Mouse (Mus musculus): ENCODE data around the gene Aldh1l1. TPM values are rescaled to one million over a fixed set of nuclear protein-coding genes. Genes with fewer than 3 reads are reported as not detected.
A peak's percentile ranks its signal among the peaks of the same experiment; 100 is the strongest.

Aldh1l1 gene
- polyA plus RNA-seq, 1 experiment from 2014 or later = 101 TPM

DNA sequence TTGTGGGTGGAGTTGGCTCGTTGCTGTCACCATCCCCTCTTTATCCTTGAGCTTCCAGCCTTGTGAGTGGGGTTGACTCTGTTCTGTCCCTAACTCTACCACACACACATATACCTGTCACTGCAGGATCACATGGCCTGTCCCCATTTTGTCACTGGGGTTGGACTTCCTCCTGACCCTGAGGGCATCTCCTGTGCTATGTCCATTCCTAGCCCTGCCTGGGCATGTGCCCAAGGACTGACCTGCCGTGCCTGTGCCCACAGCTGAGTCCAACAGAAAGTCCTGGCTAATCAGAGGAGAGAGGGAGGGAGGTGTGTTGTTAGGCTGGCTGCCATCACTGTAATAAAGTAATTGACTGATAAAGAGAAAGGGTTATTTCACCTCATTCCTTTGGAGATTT is 58.2 kb downstream of the Aldh1l1 start:
- no peak overlapping the region for H3K27ac ChIP-seq (ENCODE audit: low read depth, low read length)
- WGBS = 69% methylated on average over 2 of the region's 2 CpGs
- no peaks in the 10 kb centered on the region for H3K27me3 ChIP-seq (replicated peaks; ENCODE audit: control insufficient read depth, insufficient read depth, low read length)
- ATAC-seq = no peak
- no peak overlapping the region for H3K4me2 ChIP-seq (ENCODE audit: low read length)
- no peaks in the 10 kb centered on the region for H3K36me3 ChIP-seq (ENCODE audit: control insufficient read depth, insufficient read depth, low read length)
- no peaks in the 10 kb centered on the region; the same call in 1 of the 2 replicates for H3K4me1 ChIP-seq (ENCODE audit: control insufficient read depth, insufficient read depth, low read depth, low read length)
- H3K9me3 ChIP-seq (ENCODE audit: control insufficient read depth, low read length) = no peaks in the 10 kb centered on the region
- H3K9ac ChIP-seq (ENCODE audit: low read depth, low read length) = no peak overlapping the region
- H3K4me3 ChIP-seq (ENCODE audit: low read length) = no peak overlapping the region

- Histone ChIP-seq H3K9me3 (ENCODE audit: control insufficient read depth, low read length) (no peaks in the 10 kb centered on the region), H3K27ac (ENCODE audit: low read depth, low read length) (no peak overlapping the region), H3K9ac (ENCODE audit: low read depth, low read length) (no peak overlapping the region), H3K4me2 (ENCODE audit: low read length) (no peak overlapping the region), H3K27me3 (replicated peaks; ENCODE audit: control insufficient read depth, insufficient read depth, low read length) (no peaks in the 10 kb centered on the region), H3K4me3 (ENCODE audit: low read length) (no peak overlapping the region), H3K36me3 (ENCODE audit: control insufficient read depth, insufficient read depth, low read length) (no peaks in the 10 kb centered on the region), H3K4me1 (ENCODE audit: control insufficient read depth, insufficient read depth, low read depth, low read length) (no peaks in the 10 kb centered on the region)
- WGBS = 75% methylated on average over 3 of the region's 3 CpGs
- ATAC-seq = no peak
These were observed 60.0 kb downstream of the Aldh1l1 start for GRCm38 (mm10) chr6:90546274-90546673.

GRCm38 (mm10) chr6:90547041-90547440 is 60.8 kb downstream of the Aldh1l1 start:
- no peak overlapping the region for H3K4me3 ChIP-seq (ENCODE audit: low read length)
- H3K4me1 ChIP-seq (ENCODE audit: control insufficient read depth, insufficient read depth, low read depth, low read length) = no peaks in the 10 kb centered on the region
- no peak for ATAC-seq
- WGBS = 82% methylated on average over 3 of the region's 3 CpGs
- H3K9me3 ChIP-seq (ENCODE audit: control insufficient read depth, low read length) = no peaks in the 10 kb centered on the region
- H3K9ac ChIP-seq (ENCODE audit: low read depth, low read length) = no peak overlapping the region
- H3K4me2 ChIP-seq (ENCODE audit: low read length) = no peak overlapping the region
- H3K27ac ChIP-seq (ENCODE audit: low read depth, low read length) = no peak overlapping the region
- H3K27me3 ChIP-seq (replicated peaks; ENCODE audit: control insufficient read depth, insufficient read depth, low read length) = no peaks in the 10 kb centered on the region
- no peaks in the 10 kb centered on the region for H3K36me3 ChIP-seq (ENCODE audit: control insufficient read depth, insufficient read depth, low read length)

DNA sequence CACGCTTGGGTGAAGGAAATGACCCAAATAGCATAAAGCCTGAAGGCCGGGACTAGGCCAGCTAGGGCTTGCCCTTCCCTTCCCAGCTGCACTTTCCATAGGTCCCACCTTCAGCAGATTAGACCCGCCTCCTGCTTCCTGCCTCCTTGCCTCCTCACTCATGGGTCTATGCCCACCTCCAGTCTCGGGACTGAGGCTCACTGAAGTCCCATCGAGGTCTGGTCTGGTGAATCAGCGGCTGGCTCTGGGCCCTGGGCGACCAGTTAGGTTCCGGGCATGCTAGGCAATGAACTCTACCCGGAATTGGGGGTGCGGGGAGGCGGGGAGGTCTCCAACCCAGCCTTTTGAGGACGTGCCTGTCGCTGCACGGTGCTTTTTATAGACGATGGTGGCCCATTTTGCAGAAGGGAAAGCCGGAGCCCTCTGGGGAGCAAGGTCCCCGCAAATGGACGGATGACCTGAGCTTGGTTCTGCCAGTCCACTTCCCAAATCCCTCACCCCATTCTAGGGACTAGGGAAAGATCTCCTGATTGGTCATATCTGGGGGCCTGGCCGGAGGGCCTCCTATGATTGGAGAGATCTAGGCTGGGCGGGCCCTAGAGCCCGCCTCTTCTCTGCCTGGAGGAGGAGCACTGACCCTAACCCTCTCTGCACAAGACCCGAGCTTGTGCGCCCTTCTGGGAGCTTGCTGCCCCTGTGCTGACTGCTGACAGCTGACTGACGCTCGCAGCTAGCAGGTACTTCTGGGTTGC is 64.1 kb downstream of the Aldh1l1 start:
- H3K27me3 ChIP-seq (replicated peaks; ENCODE audit: control insufficient read depth, insufficient read depth, low read length) = no peaks in the 10 kb centered on the region
- no peak overlapping the region; the same call in 1 of the 2 replicates for H3K27ac ChIP-seq (ENCODE audit: low read depth, low read length)
- peak overlapping the region; percentile 32 for H3K4me3 ChIP-seq (ENCODE audit: low read length)
- no peaks in the 10 kb centered on the region for H3K36me3 ChIP-seq (ENCODE audit: control insufficient read depth, insufficient read depth, low read length)
- H3K4me1 ChIP-seq (ENCODE audit: control insufficient read depth, insufficient read depth, low read depth, low read length) = no peaks in the 10 kb centered on the region
- peak overlapping the region; percentile 4; the same call in 1 of the 2 replicates for H3K9ac ChIP-seq (ENCODE audit: low read depth, low read length)
- peak; percentile 97 for ATAC-seq
- 17% methylated on average over 25 of the region's 25 CpGs for WGBS
- no peaks in the 10 kb centered on the region for H3K9me3 ChIP-seq (ENCODE audit: control insufficient read depth, low read length)
- peak overlapping the region; percentile 46 for H3K4me2 ChIP-seq (ENCODE audit: low read length)

- H3K27ac ChIP-seq (ENCODE audit: low read depth, low read length) = no peak overlapping the region
- peak overlapping the region; percentile 44 for H3K4me2 ChIP-seq (ENCODE audit: low read length)
- H3K4me1 ChIP-seq (ENCODE audit: control insufficient read depth, insufficient read depth, low read depth, low read length) = no peaks in the 10 kb centered on the region
- no peak; the same call in 1 of the 2 replicates for ATAC-seq
- no peaks in the 10 kb centered on the region for H3K9me3 ChIP-seq (ENCODE audit: control insufficient read depth, low read length)
- H3K36me3 ChIP-seq (ENCODE audit: control insufficient read depth, insufficient read depth, low read length) = no peaks in the 10 kb centered on the region
- H3K4me3 ChIP-seq (ENCODE audit: low read length) = peak overlapping the region; percentile 32
- no peaks in the 10 kb centered on the region for H3K27me3 ChIP-seq (replicated peaks; ENCODE audit: control insufficient read depth, insufficient read depth, low read length)
- peak overlapping the region; percentile 47 for H3K9ac ChIP-seq (ENCODE audit: low read depth, low read length)
These were observed 65.0 kb downstream of the Aldh1l1 start for GRCm38 (mm10) chr6:90551251-90551650.

- Histone ChIP-seq H3K4me1 (ENCODE audit: control insufficient read depth, insufficient read depth, low read depth, low read length) (no peaks in the 10 kb centered on the region), H3K4me2 (ENCODE audit: low read length) (peak overlapping the region; percentile 35; the same call in 1 of the 2 replicates), H3K4me3 (ENCODE audit: low read length) (no peak overlapping the region), H3K9me3 (ENCODE audit: control insufficient read depth, low read length) (no peaks in the 10 kb centered on the region), H3K27me3 (replicated peaks; ENCODE audit: control insufficient read depth, insufficient read depth, low read length) (no peaks in the 10 kb centered on the region), H3K9ac (ENCODE audit: low read depth, low read length) (no peak overlapping the region), H3K27ac (ENCODE audit: low read depth, low read length) (no peak overlapping the region), H3K36me3 (ENCODE audit: control insufficient read depth, insufficient read depth, low read length) (no peaks in the 10 kb centered on the region)
- ATAC-seq = no peak
These were observed 67.0 kb downstream of the Aldh1l1 start for GRCm38 (mm10) chr6:90553197-90553596.

GRCm38 (mm10) chr6:90553682-90554081 is 67.5 kb downstream of the Aldh1l1 start:
- WGBS = 91% methylated on average over 5 of the region's 5 CpGs
- Histone ChIP-seq H3K4me2 (ENCODE audit: low read length) (peak overlapping the region; percentile 22; the same call in 1 of the 2 replicates), H3K9me3 (ENCODE audit: control insufficient read depth, low read length) (no peaks in the 10 kb centered on the region), H3K36me3 (ENCODE audit: control insufficient read depth, insufficient read depth, low read length) (no peaks in the 10 kb centered on the region), H3K9ac (ENCODE audit: low read depth, low read length) (no peak overlapping the region), H3K4me1 (ENCODE audit: control insufficient read depth, insufficient read depth, low read depth, low read length) (no peaks in the 10 kb centered on the region), H3K4me3 (ENCODE audit: low read length) (no peak overlapping the region), H3K27ac (ENCODE audit: low read depth, low read length) (no peak overlapping the region), H3K27me3 (replicated peaks; ENCODE audit: control insufficient read depth, insufficient read depth, low read length) (no peaks in the 10 kb centered on the region)
- ATAC-seq = no peak

DNA sequence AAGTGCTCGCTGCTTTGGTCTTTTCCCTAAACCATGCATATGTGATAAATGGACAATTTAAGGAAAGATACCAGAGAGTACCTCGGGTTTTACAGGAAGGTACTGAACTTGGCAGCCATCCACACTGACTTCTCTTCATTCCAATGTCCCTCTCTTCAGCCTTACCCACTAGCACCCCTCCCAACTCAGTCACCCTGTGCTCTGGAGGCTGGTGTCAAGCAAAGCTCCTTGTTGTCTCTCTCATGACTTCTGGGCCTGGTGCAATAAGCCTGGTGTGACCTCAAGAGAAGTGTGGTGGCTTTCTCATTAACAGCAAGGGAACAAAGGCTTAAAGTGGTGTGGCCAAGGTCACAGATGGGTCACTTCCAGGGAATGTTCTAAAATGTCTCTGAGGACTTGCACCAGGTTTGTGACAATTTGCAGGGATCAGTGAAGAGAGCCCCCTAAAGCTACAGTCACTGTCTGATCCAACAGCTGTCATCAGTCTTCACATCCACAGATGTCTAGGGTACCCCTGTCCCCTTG is 70.4 kb downstream of the Aldh1l1 start:
- H3K9ac ChIP-seq (ENCODE audit: low read depth, low read length) = no peak overlapping the region

GRCm38 (mm10) chr6:90557077-90557476 is 70.8 kb downstream of the Aldh1l1 start:
- H3K27me3 ChIP-seq (replicated peaks; ENCODE audit: control insufficient read depth, insufficient read depth, low read length) = no peaks in the 10 kb centered on the region
- H3K27ac ChIP-seq (ENCODE audit: low read depth, low read length) = no peak overlapping the region
- WGBS = 91% methylated on average over 7 of the region's 7 CpGs
- no peaks in the 10 kb centered on the region for H3K36me3 ChIP-seq (ENCODE audit: control insufficient read depth, insufficient read depth, low read length)
- H3K4me2 ChIP-seq (ENCODE audit: low read length) = no peak overlapping the region
- no peak overlapping the region for H3K9ac ChIP-seq (ENCODE audit: low read depth, low read length)
- H3K4me1 ChIP-seq (ENCODE audit: control insufficient read depth, insufficient read depth, low read depth, low read length) = peaks cover 6% of the 10 kb centered on the region
- H3K9me3 ChIP-seq (ENCODE audit: control insufficient read depth, low read length) = no peaks in the 10 kb centered on the region
- ATAC-seq = no peak
- no peak overlapping the region for H3K4me3 ChIP-seq (ENCODE audit: low read length)

More for the DNA sequence above, 70.4 kb downstream of the Aldh1l1 start:
- ATAC-seq = no peak
- no peak overlapping the region for H3K4me3 ChIP-seq (ENCODE audit: low read length)
- H3K4me1 ChIP-seq (ENCODE audit: control insufficient read depth, insufficient read depth, low read depth, low read length) = peaks cover 6% of the 10 kb centered on the region
- H3K27me3 ChIP-seq (replicated peaks; ENCODE audit: control insufficient read depth, insufficient read depth, low read length) = no peaks in the 10 kb centered on the region
- WGBS = 60% methylated on average over 2 of the region's 2 CpGs
- no peaks in the 10 kb centered on the region for H3K36me3 ChIP-seq (ENCODE audit: control insufficient read depth, insufficient read depth, low read length)
- no peaks in the 10 kb centered on the region for H3K9me3 ChIP-seq (ENCODE audit: control insufficient read depth, low read length)
- H3K4me2 ChIP-seq (ENCODE audit: low read length) = no peak overlapping the region; the same call in 1 of the 2 replicates
- no peak overlapping the region for H3K27ac ChIP-seq (ENCODE audit: low read depth, low read length)
